Mouse (Mus musculus) retina, embryonic 14.5 days (tissue): ENCODE measurements around the gene Scrn1.

Experiments used
- DNase-seq: peaks from one replicate; pipeline ENCODE4 v3.0.0-alpha.2; 2015; ENCODE audit warnings: low spot score

Gene Scrn1

DNA sequence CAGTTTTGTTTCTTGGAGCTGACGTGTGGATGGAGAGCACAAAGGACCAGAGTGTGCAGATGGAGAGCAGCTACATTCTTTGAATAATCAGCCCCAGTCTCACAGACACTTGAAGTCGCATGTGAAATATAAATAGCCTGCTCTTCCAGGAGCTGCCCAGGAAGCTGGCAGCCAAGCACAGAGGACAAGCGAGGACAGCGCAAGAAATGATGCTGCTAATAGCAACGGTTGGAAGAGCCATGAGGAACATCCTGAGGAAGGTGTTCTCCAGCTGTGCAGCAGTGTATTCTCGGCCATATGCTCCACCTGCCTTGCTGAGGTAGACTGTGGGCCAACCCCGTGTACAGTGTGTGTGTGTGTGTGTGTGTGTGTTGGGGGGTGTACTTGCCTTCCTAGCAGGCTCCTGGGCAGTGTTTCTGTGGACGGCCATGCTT, 35.2 kb downstream of the Scrn1 start:
- no peak for DNase-seq

DNA sequence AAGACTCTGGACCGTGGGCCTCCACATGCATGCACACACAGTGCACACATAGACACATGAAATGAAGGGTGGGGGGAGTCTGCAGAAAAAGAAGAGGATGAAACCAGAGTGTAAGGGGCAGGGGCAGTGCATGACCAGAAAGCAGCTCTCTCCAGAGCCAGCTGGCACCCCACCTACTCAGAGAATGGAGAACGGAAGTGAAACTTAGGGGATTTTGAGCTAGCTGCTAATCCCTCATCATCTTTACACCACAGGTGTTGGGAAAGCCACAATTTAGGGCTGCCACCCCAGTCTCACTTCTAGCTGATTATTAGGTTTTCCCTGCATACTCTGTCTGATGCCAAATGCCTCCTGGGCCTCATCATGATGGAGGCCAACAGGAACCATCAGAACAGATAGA, 36.1 kb downstream of the Scrn1 start:
- DNase-seq: no peak

GRCm38 (mm10) chr6:54528666-54529065, 37.6 kb downstream of the Scrn1 start:
- no peak for DNase-seq

DNA sequence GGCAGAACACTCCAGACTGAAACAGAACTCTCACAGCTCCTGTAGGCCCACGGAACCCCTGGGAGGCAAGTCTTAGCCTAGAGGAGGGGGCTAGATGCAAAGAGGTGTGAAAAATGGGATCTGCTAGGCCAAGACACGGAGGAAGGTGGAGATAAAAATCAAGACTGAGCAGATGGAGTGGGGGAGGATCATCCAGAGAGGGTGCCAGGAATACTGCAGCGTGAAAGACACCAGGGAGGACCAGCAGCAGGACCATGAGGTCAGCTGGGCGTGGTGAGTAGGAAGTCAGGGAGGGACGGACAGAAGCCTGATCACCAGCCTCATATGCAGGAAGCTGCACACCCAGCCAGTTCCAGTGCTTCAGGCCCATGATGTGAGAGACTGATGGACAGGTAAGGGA, 47.5 kb downstream of the Scrn1 start:
- no peak for DNase-seq

DNA sequence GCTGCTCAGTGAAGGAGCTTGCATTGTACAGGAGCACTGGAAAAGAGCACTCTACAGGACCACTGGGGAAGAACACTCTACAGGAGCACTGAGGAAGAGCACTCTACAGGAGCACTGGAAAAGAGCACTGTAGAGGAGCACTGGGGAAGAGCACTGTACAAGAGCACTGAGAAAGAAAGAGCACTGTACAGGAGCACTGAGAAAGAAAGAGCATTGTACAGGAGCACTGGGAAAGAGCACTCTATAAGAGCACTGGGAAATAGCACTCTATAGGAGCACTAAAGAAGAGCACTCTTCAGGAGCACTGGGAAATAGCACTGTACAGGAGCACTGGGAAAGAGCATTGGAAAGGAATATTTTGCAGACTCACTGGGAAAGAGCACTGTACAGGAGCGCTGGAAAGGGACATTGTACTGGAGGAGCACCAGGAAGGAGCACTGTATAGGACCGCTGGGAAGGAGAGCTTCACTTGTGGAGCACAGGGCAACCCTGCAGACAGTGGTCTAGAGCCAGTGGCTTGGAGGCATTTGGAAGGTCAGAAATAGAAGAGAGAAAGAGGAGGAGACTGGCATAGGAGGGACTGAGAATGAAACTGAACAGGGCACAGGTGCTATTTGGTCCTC, 49.7 kb downstream of the Scrn1 start:
- no peak for DNase-seq

GRCm38 (mm10) chr6:54512256-54512655, 54.0 kb downstream of the Scrn1 start:
- no peak for DNase-seq

- DNase-seq: no peak
Observed at GRCm38 (mm10) chr6:54509264-54509663, 57.0 kb downstream of the Scrn1 start.

- DNase-seq: no peak
Observed at GRCm38 (mm10) chr6:54508256-54508793, 58.0 kb downstream of the Scrn1 start.

DNA sequence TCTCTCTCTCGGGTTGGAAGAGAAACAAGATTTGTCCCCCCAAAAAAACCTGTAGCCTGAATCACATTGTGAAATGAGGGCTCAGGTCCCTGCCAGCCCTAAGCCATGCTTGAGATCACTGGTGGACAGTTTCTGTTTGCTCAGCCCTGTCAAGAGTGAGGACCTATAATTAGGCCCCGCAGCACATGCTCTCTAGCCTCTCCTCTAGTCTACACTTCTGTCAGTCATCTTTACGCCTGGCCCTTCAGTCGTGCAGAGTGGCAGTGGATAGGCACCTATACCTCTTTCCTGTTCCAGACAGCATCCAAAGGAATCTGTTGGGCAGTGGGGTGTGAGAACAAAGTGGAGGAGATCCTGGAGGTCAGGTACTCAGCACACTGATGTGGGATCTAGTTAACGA, 58.5 kb downstream of the Scrn1 start:
- DNase-seq: no peak

DNA sequence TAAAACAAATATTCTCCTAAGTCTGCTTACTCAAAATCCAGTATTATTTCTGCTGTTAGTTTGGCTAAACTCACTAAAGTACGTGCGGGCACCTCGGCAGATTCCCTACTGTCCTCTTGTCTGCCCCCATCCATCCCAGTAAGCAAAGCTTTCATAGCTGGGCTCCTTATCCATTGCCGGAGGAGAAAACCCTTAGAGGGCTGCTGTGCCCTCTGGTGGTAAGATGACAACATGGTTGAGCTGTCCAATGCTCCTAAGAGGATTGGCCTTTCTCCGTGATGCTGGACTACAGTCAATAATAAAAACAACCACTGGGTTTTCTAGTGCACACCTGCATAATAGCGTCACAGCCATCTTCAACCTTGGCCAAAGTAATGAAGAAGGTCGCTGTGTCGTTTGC, 59.3 kb downstream of the Scrn1 start:
- DNase-seq: peak; percentile 82

- no peak for DNase-seq
Observed at GRCm38 (mm10) chr6:54506318-54506717, 60.0 kb downstream of the Scrn1 start.

DNA sequence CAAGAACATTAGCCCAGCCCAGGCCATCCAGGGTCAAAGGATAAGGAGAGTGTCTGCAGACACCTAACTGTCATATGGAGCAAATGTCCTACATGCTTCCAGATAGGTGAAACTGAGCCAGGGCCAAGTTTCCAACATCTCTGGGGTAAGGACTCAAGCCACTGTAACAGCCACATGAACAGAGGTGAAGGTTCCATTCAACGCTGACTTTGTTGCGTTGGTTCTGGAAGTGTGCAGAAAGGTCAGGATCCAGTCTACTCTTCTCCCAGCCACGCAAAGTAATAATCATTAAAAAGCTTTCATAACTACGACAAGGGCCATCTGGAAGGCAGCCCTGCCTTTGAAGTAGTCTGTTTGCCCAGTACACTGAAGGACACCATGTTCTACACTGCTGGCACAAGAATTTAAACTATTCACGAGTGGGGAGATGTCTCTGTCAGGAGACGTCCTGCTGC, 63.6 kb downstream of the Scrn1 start:
- DNase-seq: no peak

DNA sequence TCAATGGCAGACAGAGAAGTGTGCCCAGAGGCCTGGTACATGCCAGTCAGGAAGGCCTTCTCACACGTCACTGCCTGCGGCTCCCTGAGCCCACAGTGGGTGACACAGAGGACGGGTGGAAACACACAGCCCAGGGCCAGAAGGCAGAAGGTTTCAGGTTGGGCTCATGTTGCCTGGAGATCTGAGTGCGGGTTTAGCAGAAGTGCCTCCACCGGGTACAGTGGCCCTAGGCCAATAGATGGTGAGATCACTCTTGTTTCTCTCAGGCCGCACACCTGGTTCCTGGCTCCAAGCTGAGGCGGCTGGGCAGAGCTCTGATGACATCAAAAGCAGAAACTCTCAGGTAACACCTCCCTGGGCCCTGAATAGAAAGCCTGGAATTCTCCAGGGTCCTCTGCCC, 70.1 kb downstream of the Scrn1 start:
- DNase-seq: no peak

- no peak for DNase-seq
Observed at GRCm38 (mm10) chr6:54494612-54495398, 71.5 kb downstream of the Scrn1 start.

GRCm38 (mm10) chr6:54494097-54494496, 72.2 kb downstream of the Scrn1 start:
- no peak for DNase-seq

- no peak for DNase-seq
Observed at GRCm38 (mm10) chr6:54491074-54491473, 75.2 kb downstream of the Scrn1 start.

GRCm38 (mm10) chr6:54485973-54486569, 80.2 kb downstream of the Scrn1 start:
- DNase-seq: no peak

- peak; percentile 29 for DNase-seq
Observed at GRCm38 (mm10) chr6:54485435-54485901, 80.8 kb downstream of the Scrn1 start.

DNA sequence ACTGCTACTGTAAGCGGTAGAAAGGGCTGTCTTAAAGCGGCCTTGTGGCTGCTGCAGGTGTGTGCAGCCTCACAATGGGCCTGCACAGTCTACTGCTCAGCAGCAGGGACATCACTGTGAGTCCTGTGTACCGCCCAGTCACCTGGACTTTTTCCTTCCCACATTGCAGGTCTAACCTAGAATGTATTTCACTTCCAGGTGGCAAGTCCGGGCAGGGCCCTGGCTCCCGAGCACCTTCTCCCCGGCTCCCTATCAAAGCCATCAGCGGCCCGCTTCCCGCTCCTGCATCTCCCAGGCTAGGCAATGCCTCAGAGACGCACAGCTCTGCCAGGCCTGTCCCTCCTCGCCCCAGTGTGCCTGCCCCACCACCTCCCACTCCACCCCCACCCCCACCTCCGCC, 81.3 kb downstream of the Scrn1 start:
- peak; percentile 14 for DNase-seq

DNA sequence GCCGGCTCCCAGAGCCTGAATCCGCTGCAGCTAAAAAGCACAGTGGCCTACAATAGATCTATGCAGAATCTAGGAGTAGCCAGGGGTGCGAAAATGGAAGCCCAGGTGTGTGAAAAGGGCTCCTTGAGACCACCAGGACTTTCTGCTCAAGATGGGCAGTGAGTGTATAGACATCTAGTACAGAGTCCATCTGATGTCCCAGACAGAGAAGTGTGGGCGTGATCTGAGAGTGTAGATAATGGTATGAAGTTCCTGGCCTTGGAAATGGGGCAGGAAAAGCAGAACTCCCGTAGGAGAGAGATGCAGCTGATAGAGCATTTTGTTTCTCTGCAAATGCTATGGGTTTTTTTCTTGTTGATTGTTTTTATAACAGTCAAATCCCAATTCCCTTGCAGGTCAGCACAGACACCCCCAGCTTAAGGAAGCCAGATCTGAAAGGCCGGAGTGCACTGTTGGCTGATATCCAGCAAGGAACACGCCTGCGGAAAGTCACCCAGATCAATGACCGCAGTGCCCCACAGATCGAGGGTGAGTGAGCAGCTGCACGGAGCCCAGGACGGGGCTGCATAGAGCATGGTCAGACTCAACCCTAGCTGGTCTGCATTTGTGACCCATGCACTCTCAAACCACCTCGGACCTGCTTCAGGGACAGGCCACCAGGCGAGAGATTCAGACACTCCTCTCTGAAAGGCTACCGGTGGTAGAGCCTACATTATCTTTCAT, 84.7 kb downstream of the Scrn1 start:
- no peak for DNase-seq

DNA sequence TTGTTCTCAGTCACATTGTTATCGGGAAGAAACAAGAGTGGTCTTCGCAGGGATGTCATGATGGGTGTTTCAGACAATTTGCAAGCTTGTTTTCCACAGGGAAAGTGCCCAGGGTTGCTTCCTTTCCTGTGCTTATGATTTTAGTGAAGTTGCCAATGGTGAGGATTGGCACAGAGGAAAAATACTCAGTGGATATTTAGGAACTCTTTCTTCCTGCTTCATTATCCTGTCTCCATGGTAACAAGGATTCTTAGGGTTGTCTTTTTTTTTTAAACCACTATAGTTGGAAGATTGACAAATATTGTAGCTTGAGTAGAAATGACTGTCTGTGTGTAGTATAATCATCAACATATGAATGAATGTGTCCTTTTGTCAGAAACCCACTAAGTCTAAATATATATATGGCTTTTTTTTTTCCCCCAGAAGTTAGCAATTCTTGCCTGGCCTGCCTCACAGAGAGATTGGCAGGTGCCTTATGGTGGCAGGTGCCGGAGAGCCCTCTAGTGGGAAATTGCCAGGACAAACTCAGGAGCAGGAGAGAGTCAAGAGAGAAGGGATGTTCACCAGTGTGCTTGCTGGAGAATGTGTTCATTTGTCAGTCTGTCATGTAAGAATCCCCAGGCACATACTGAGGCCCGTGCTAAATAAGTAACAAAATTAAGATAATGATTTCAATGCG, 87.5 kb downstream of the Scrn1 start:
- DNase-seq: peak; percentile 21
